Mouse (Mus musculus): ENCODE data around the gene Sult4a1.

Gene Sult4a1

DNA sequence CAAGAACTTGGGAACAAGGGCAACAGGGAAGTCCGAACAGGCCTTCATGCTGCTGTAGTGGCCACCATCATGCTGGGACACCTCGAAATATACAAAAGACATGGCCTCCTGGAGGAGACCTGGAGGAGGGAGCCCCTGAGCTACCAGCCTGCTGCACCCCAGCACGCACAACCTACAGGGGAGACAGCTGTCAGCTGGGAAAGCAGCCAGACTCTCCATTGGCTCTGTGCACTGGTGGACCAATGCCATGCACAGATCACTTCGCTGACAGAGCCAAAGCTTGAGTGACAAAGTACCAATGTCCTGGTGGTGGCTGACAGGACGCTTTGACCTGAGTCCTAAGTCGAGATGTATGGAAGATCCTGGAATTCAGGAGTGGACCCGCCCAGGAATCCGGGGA is 9.5 kb downstream of the Sult4a1 start:
- ATAC-seq (ENCODE audit: low TSS enrichment), result peak; percentile 43

DNA sequence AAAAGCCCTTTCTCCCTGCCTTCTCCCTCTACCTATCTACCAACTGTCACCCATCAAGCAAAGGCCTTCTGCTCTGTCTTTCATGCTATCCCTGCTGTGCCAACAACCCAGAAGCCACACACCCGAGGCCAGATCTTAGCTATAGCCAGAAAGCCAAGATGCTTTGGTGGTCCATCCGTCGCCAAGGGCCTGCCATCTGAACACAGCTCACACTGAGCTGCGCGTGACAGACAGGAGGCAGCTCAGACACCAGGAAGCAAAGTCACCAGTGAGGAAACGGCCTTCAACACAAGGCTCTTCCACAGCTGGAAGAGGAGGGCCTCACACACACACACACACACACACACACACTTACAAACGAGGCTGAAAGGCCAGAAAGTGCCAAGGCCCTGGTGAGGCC is 10.6 kb downstream of the Sult4a1 start:
- no peak for ATAC-seq (ENCODE audit: low TSS enrichment)

DNA sequence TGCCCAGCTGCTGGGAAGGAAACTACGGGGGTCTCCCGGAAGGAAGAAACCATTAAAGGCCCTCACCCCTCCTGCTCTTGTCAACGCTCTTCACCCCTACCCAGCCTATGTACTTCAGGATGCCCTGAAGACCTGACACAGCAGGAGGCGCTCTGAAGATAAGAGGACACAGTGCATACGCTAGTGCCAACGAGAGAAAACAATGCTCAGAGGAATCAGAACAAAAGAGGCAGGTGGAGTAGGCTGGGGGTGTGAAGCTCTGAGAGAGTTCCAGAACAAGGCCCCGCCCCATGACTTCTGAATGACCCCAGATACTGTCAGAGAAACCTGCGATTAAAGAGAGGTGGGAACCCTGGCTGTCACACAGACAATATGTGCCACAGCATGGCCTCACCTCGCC is 18.8 kb downstream of the Sult4a1 start:
- no peak for ATAC-seq (ENCODE audit: low TSS enrichment)

DNA sequence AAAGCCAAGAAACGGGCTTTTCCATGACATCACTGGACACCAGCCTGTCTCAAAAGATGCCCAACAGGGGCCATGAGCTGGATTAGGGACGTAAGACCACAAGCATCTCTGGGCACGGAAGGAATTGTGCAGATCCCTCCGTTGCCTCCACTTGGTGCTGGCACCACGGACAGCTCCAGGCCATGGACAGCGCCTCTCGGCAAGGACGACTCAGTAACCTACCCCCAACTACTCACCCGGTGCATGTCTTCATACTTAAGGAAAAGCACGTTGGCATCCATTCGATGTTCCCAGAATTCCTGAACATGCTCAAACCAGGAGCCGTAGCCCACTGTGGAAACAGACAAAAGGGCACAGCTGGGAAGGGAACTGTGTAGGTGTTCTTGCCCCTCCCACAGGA is 19.2 kb downstream of the Sult4a1 start:
- no peak for ATAC-seq (ENCODE audit: low TSS enrichment)

DNA sequence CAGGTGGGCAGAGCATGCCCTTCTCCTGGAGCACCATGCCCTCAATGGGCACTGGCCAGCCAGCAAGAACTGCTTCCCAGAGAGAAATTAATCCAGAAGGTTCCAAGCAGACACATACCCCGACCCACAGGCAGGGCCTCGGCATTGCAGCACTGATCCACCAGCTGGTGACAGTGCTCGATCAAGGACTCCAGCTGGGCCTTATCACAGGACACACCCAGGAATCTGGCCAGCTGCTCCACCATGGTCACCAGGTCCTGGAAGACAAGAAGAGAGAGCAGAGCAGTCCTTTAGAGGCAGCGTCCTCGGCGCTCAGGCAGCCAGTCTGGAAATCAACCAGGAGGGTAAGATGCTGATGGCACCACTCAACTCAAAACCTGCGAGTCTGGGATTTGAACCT is 25.5 kb downstream of the Sult4a1 start:
- ATAC-seq (ENCODE audit: low TSS enrichment), result no peak

DNA sequence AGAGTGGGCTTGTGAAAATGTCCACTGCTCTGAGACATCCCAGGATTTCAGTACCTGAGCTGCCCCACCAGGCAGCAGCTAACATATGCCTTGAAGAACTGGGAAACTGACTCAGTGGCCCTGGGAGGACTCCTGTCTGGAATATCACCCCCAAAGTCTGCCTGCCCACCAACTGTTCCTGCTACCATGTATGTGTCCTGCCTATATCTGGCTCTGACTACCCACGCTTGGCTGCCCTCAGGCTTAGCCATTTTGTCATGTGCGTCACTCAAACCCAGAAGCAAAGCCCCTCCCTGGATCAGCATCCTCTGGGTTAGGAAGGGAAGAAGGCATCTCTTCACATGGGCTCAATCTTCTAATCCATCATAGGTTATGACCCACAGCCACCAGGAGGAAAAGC is 26.0 kb downstream of the Sult4a1 start:
- peak; percentile 54 for ATAC-seq (ENCODE audit: low TSS enrichment)

DNA sequence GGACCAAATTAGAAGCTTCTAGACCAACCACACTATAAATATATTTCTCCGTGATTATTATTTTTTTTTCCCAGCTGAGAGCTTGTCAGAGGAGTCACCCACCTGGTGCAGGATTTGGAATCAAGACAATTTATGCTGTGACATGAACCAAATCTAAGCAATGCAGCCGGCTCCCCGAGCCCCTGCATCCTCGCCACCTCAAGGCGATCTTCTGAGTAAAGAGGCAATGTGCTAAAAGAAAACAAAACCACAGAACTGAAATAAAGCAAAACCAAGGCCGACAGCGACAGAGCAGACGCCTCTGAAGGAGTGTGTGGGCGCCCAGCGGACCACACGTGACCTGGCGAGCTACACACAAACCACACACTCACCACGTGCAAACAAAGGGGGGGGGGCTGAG is 26.9 kb downstream of the Sult4a1 start:
- peak; percentile 22 for ATAC-seq (ENCODE audit: low TSS enrichment)

DNA sequence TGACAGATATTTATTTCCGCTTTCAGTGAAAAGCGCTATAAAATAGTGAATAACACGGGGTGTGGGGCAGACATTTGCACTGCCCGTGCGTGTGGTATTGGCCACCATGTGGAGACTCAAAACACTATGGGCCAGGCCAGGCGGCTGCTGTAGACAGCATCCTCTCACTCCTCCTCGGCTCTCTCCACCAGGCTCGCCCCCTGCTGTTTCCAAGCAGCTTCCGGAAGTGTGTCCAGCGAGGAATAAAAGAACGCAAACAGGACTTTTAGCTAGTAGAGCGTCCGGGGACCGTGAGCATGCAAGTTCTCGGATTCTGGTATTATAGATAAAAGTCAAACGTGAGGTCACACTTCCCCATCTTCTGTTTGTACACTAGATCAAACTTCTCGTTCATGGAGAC is 28.4 kb downstream of the Sult4a1 start:
- ATAC-seq (ENCODE audit: low TSS enrichment), result no peak

DNA sequence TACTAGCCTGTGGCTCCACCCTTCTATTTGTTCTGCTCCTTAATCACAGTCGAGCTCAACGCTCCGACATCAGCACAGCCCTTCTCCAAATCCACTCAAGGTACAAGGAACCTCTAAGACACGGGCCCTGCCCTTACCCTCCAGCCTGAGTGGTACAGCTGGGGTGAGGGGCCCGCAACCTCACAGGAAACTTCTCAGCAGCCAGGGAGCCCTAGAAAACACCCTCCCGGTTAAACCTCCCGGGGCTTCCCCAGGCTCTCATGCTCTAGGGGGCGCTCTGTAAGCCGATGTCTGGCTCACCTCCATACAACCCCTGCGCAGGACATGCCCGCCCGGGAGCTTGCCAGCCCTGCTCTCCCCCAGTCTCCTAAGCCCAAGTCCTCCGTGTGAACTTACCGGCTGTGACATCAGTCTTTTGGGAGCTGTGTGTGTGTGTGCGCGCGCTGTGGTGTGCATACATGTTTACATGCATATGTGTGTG is 30.8 kb downstream of the Sult4a1 start:
- 0 out of 2 replicates have a peak, but pooled peaks have one; percentile 1 for ATAC-seq (ENCODE audit: low TSS enrichment)

DNA sequence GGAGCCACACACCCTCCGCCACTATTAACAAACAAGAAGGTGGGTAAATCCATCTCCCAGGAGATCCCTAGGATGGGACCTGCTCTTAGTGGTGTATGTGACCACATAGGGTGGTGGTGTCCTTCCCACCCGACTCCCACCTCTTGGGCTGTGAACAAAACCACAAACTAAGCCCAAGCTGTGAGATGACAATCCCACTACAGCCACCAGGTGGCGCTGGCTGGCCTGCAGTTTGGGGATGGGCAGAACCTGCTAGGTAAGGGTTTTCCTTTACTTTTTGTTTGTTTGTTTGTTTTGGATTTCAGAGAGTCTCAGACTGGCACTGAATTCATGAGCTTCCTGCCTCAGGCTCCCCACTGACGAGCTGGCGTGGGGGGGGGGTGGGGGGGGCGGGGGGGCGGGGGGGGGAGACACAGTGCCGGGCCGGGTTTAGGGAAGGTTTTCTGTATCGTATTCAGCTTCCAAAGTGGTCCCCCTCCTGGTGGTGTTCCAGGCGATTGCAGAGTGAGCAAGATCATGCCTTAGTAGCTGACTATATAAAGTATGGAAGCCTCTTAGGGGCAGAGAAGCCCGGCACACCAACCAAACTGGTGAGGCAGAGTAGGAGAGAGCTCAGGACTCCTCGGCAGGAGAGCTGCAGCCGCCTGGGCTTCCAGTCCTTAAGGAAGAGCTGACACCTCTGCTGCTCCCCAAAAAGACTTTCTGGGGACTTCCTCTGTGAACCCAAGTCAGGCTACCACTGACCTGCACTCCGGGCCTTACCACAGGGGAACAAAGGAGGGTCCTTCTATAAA is 31.4 kb downstream of the Sult4a1 start:
- ATAC-seq (ENCODE audit: low TSS enrichment), result no peak

DNA sequence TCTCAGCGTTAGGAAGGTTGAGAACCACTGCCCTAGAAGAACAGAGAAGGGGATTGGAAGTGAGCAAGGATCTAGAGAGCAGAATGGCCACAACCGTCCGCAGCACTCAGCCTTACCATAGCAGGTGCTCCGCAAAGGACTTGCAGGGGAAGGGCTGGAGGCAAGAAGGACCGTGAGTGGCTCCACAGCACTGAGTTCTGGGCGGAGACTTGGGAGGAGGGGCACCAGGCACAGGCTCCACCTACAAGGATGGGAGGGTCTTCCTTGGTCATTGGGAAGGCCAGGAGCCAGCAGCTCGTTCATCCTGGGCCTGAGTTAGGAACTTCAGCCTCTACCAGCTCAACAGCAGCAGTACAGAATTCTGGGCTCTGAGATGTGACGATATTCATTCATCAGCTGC is 32.5 kb downstream of the Sult4a1 start:
- no peak for ATAC-seq (ENCODE audit: low TSS enrichment)

DNA sequence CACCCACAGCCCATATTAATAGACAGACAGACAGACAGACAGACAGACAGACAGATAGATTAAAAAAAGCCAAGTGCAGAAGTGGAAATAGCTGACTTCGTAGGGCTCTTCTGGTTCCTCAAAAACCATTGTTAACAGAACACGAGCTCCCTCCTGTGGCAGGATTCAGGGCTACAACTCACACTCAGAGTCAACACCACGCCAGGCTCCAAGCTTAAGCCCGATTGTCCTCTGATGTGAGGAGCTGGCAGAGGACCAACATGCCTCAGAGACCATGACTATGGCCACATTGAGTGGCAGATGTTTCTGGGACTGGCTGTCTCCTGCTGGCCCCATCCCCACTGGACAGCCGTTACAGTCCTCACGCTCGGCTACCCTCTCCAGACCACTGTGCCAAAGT is 33.3 kb downstream of the Sult4a1 start:
- peak; percentile 36 for ATAC-seq (ENCODE audit: low TSS enrichment)

DNA sequence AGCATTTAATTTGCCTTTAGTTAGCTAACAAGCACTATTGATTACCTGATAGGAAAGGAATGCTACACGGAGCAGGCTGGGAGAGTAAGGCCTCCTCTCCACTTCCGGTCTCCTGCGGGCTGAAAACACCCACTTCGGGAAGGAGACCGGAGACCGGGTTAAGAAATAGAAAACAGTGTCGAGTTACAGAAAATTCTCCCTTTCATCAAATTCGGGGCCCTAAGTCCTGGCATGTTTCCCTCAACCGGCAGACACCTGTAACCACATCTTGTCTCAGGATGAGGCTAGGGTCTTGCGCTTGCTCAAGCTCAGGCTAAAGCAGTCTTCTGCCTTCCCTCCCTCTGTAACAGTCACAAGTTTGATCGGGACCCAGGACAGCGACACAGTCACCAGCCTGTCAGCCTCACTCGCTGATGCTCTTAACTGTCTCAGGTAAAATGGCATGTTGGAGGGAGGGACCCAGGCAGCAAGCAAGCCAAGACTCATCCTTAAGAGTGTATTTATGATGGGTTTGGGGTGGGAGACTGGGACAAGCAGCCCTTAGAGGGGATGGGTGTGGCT is 35.4 kb downstream of the Sult4a1 start:
- ATAC-seq (ENCODE audit: low TSS enrichment), result no peak

DNA sequence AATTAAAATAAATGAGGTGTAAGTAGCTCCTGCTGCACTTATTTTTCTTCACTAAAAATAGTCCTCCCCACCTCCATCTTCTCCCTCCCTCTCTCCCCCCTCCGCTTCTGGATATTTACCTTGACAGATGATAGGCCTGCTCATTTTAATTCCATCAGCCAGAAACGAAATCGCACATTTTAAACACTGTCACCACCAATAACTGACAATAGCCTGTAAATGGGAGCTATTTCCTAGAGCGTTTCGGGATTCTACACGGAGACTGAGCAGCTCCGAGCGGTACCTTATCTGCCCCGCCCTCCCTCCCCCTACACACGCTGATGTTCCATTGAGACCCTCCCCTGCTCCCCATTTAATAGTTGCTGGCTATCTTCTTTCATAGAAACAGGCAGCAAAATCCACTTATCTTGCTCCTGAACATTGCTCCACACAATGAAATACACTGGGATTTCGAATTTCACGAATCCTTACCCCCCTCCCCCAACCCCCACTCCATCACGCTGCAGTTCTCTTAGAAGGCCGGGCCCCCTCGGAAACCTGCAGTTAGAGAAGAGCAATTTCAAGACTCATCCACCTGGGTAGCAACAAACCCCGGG is 36.0 kb downstream of the Sult4a1 start:
- ATAC-seq (ENCODE audit: low TSS enrichment), result no peak

DNA sequence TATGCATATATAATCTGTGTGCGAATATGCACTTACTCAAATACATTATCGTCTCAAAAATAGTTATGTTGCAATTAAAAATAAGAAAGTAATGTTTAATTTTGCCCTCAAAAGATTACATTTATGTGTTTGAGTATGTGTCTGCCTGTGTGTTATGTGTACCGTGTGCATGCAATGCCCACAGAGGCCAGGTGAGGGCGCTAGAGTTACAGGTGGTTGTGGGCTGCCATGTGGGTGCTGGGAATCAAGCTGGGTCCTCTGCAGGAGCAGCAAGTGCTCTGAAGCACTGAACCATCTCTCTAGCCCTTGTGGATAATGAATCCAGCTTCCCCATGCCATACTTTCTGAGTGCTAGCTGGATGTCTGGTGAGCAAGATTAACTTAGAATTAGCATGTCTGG is 39.9 kb downstream of the Sult4a1 start:
- ATAC-seq (ENCODE audit: low TSS enrichment), result no peak

DNA sequence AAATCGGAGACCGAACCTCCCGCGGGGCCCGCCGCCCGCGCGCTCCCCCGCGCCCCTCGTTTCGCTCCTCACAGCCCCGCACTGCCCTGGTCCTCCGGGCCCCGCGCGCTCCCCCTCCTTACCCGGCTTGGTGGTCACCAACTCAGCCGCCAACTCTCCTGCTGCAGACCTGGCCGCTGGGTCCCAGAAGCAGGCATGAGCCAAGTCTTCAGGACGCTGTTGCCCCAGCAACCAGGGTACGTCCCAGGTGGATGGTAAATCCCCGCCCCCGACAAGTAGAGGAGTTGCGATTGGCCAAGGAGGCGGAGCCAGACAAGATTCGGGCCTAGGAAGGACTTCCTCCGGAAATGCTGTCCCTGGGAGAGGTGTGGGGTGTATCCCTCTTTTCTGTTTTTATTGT is 40.4 kb downstream of the Sult4a1 start, which contains the start of gene Efcab6:
Gene Efcab6 (minus strand): TSS at position 240 of the 400 bp plus-strand sequence.
- peak; percentile 91 for ATAC-seq (ENCODE audit: low TSS enrichment)

DNA sequence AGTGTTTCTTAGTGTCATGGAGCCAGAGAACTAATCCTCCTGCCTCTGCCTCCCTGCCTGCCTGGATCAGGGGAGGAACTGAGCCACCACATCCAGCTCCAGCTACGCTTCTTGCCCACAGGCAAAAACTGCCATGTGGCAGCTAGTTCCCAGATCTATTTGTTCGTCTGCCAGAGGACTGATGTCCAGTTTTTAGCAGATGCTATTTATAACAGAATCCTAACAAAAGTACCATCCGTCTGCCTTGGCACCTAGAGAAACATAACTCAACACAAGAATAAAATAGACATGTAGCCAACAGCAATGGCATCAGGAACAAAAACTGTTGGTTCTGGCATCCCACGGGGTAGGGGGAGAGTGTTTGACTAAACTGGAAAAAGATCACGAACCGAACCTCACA is 46.7 kb downstream of the Sult4a1 start:
- 0 out of 2 replicates have a peak, but pooled peaks have one; percentile 13 for ATAC-seq (ENCODE audit: low TSS enrichment)

DNA sequence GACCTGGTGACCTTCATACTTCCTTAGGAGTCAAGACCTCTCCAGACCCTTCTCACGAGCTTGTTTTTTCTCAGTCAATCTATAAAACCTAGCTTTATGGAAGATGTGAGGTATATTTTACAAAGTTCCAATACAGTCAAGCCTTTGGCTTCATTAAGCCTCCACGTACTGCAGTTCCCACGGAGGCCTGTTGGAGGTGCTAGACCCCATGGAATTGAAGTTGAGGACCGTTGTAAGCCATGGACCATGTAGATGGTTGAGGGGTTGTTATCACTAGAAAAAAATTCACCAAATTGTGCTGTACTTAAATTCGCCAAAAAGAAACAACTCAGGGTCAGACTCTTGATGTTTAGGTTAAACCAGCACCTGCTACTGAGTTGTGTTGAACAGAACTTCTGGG is 49.5 kb downstream of the Sult4a1 start:
- no peak for ATAC-seq (ENCODE audit: low TSS enrichment)

DNA sequence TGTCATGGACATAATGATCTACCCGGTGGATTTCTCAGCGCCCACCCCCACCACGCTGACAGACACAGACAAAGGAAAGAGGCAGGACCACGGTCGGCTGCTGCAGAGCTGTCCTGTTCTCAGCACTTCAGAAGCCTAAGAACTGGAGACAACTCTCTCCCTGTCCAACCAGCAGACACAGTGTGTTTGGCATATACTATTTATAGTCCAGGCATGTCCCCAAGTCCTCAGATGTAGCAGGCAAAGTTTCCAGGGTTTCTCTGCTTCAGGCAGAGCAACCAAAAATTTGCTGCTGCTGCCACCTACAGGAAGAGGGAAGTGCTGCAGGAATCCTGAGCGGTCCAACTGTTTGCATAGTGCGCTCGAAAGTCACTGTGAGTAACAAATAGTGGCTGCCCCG is 51.7 kb downstream of the Sult4a1 start:
- peak; percentile 90 for ATAC-seq (ENCODE audit: low TSS enrichment)

DNA sequence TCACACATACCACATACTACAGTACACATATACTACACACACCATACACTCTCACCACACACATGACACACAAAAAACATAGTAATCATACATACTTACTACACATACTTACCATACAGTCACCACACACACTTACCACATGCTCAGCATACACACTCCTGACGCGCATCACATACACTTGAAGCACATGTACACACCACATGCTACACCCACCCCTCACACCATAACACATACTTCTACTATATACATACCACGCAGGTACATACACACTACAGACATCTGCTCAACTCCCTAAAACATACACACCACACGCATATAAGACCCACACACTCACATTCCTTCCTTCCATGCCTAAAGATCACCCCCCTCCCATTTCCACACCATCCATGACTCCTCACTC is 52.3 kb downstream of the Sult4a1 start:
- ATAC-seq (ENCODE audit: low TSS enrichment), result no peak

DNA sequence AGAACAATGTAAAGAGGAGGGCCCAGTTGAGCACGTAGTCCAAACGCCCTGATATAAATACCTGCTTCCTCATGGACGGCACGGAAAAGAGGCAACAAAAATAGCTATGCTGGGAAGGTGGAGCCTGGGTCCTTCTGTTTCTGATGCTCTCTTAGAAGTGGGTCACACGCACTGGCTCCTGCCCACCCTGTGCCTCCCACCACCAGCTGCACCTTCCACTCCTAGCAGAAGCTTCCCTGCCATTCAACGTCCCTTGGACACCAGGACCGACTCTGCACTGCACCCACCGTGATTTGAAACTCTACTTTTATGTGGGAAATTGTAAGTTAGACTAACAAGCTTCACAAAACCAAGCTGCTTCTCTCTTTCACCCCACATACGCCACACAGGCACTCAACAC is 53.2 kb downstream of the Sult4a1 start:
- ATAC-seq (ENCODE audit: low TSS enrichment), result peak; percentile 50; the same call in 1 of the 2 replicates

DNA sequence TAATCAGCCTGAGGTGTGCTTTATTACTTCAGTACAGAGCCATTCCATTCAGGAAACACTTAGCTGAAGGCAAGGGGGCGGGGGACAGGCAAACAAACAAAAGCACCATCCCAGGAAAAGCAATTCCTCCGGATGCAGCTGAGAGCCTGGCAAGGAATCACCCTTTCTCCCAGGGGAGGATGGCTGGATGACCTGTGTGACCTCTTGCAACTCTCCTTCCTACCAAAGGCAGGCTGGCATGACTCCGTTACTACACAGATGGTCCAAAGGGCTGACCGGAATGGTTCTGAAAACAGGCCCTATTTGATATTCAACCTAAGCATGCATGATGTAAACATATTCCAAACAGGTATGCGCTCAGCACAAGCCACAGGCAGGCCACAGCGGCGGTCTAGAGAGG is 56.0 kb downstream of the Sult4a1 start:
- no peak for ATAC-seq (ENCODE audit: low TSS enrichment)

DNA sequence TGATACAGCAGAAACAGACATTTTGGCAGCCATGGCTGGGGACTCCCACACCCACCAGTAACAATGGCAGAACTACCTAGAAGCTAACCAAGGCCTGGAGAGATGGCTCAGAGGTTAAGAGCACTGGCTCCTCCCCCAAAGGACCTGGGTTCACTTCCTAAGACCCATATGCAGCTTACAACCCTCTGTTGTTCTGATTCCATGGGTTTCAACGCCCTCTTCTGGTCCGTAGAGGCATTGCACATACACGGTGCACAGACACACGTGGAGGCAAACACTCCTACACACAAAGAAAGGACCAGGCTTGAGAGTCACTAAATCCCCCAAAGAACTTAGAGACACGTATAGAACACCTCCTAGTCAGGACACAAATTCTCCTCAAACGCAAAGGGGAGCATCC is 60.0 kb downstream of the Sult4a1 start:
- no peak for ATAC-seq (ENCODE audit: low TSS enrichment)

All from frontal cortex, adult (tissue).